Mouse (Mus musculus): ENCODE data around the gene Nxt2.
"Not testable (repeated sequence)": the region's sequence is repeated elsewhere in the genome, so short reads cannot be mapped to it uniquely, and the experiment has no call there.

The Nxt2 gene

GRCm38 (mm10) chrX:142226542-142226941 is at the start of gene Nxt2:
TSS of gene Nxt2 (plus strand) at chrX:142226770.
- DNase-seq = no peak

- no peak for DNase-seq
Observed at GRCm38 (mm10) chrX:142176981-142177380, 49.6 kb upstream of the Nxt2 start.

- DNase-seq = no peak
Observed at GRCm38 (mm10) chrX:142182026-142182425, 44.5 kb upstream of the Nxt2 start.

DNA sequence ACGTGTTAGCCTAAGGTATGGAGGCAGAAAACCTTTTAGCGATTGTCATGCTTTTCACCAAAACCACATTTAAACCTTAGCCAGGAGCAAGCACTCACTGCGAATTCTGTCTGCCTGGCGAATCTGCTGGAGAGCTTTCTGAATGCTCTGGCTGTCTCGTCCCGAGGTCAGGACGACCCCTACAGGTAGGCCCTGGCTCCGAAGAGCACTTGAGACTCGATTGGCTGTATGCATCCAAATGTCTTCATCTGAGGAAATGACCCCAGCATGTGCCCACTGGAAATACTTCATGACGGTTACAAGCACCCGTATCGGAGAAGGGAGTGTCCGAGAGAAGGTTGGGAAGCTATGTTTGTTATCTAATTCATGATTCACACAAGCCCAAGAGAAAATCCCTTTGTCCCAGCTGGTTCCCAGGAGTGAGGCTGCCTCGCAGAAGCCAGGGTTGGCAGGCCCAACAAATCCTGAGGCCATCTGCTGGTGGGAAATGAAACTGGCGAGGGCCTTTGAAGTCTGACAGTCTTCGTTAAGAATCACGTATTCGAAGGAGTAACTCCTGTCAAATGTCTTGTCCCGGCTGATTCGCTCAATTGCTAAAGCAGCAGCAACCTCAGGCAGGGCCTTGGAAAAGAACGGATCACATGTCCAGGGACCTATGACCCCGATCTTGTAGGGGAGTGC is 37.4 kb upstream of the Nxt2 start:
- DNase-seq = no peak

DNA sequence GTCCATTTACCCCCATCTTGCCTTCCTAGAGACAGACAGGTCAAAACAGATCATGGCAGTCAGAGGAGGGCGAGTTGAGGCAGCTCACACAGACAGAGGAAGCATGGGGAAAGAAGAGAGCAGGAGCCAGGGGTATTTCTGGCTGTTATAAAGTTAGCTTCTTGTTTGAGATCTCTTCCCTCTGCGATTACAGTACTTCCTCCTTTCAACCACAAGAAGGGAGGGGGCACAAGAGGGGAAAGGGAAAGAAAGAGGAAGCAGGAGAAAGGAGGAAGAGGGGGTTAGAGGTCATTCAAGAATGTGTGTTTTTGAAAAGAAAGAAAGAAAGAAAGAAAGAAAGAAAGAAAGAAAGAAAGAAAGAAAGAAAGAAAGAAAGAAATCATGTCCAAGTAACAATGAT is 36.2 kb upstream of the Nxt2 start:
- no peak for DNase-seq

DNA sequence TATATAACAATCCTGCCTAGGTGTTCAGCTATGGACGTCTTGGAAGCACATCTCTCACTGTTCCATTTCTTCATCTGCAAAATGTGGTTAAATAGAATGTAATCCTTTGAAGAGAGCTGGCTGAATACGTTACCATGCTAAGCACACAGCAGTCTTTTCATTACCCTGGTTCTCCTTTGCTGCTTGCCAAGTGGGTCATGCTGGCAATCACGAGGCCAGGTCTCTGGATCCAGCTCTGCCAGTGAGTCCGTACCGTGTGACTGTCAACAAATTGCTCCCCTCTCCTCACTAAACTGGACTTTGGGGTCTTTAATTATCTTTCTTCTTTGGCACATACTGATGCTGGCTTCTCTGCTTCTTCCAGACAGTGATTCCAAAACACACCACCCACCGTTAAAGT is 32.1 kb upstream of the Nxt2 start:
- DNase-seq = no peak

DNA sequence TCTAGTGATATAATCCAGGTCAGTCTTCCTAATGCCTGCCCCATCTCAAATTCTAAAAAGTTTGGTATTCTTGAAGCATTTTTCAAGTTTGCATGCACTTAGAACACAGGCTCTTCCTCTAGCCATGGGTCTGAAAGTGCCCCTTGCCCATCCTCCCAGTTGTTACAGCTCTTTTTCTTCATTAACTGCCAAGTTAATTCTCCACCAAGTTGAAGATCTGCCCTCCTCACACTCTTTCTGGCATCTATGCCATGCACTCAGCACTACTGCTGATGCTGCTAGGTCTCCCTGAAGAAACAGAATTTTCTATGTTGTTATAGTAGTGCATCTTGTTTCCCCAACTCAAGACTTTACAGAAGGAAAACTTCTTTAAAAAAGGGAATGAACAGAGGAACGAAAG is 31.0 kb upstream of the Nxt2 start:
- no peak for DNase-seq

DNA sequence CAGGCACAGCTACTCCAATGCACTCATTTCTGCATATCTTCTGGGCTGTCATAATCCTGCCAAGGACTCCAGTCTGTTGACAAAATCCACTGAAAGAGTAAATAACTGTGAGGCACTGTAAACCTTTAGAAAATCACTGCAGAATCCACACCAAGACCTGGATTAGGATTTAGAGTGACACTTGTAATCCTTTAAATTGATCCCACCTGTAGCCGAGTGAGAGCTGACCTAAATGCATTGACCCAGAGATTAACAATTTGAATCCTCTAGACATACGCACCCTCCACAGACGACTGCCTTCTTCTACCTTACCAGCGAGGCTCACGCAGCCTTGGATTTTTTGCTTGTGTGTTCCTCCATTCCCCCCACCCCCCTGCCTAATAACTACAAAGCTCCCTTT is 29.7 kb upstream of the Nxt2 start, which contains the start of gene Gucy2f:
Gucy2f (minus strand) TSS at position 101 of the 400 bp plus-strand sequence.
- DNase-seq = no peak

DNA sequence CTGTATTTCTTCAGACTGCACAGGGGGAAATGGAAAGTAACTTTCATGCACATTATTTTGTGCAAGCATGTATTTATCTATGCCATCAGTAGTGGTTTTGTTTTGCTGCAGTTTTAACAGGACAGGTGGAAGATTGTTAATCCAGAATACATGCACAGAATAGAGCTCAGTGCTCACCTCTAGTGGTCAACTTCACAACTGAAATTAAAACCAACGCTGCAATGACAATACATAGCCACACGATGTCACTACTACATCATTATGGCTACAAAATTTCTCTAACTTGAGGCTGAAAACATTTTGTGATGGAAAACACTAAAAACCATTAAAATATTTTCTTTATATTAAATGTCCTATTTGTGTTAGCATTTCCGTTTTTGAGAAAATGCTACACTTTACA is 26.3 kb upstream of the Nxt2 start:
- DNase-seq = no peak

DNA sequence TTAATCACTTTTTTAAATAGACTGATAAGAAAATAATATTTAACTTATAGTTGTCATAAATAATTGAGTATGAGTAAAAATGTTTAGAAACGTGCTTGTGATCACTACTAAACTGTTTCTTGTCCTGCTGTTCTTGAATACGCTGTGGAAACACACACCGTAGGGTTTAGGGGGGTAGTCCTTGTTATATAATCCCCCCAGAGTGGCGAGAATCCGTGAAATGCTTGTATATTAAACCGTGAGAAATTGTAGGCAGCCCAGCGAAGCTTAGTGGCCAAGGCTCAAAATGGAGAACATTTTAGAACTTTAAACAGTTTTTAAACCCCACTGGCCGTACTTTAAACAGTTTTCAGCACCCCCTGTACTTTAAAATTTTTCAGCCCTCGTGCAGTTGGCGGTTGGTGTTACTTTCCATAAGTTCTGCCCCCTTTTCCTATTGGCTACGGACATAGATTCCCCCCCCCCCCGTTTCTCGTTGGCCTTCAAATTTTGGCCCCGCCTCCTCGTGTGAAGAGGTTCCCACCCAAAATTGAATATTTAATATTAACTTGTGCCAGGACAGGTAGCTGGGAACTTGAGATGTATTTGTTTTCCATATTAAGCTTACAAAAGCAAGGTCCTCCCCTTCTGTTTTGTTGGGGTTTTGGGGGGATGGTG is 956 bp downstream of the Nxt2 start:
- DNase-seq = peak in 1 of 2 experiments; percentile 7

GRCm38 (mm10) chrX:142228055-142228768 is 1.6 kb downstream of the Nxt2 start:
- DNase-seq = peak; percentile 45 to 49

DNA sequence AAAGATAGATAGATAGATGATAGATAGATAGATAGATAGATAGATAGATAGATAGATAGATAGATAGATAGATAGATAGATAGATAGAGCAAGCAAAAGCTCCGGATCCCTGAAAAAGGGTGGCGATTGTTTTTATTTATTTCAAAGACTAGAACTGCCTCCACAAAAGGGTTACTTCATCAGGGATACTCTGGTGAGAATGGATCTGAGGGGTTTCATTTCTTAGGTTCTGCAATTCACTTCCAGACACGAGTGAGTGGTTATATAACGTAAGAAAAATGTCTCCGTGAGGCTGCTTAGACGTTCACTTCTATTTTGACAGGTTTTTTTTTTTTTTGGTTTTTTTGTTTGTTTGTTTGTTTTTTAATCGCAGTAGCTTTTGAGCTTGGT is 2.2 kb downstream of the Nxt2 start:
- DNase-seq = no peak

DNA sequence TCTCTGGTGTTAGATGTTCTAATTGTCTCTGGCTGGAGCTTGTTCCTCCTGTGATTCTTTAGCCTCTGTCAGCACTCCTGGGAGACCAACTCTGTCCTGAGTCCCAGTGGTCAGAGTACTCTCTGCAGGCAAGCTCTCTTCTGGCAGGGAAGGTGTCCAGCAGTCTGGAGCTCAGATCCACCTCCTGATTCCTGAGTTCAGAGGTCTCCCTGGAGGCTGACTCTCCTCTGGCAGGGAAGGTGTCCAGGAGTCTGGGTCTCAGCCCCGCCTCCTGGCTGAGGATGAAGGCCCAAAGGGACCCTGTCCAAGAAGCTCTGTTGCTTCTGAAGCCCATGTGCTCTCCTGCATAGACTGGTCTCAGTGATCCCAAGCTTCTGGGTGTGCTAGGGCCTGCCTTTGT is 9.6 kb downstream of the Nxt2 start:
- DNase-seq = not testable (repeated sequence)

DNA sequence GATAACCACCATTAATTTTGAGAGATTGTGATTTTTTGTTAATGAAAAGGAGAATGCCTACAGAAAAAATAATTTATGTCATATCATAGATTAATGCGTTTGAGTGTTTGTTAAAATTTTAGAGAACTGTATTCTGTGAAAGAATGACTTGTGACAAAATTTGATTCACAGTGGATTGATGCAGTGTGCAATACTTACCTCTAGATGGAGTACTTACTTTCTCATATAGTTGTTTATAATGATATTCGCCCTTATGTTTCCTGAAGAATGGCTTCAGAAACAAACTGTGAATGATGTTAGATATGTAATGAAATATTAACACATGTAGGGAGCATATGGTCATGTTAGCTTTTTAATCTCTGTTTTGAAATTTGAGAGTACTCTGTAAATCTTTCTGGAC is 10.5 kb downstream of the Nxt2 start:
- DNase-seq = no peak

- DNase-seq = no peak
Observed at GRCm38 (mm10) chrX:142245682-142246327, 19.2 kb downstream of the Nxt2 start.

- DNase-seq = no peak
Observed at GRCm38 (mm10) chrX:142250008-142250736, 23.6 kb downstream of the Nxt2 start.

DNA sequence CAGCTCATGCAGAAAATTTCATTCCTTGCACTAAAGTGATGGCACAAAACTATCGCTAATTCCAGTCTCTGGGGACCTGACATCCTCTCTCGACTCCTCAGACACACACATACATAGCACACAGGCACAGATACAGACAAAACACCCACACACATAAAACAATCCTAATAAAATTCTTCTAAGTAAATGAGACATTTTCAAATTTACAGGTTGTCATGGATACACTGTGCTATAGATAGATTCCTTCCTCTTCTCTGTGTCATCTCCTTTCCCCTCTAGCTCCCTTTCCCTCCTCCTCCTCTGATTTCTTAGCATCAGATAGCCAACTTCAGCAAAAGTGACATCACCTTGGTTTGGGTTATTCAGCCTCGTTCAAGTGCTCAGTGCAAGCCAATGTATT is 49.5 kb downstream of the Nxt2 start:
- no peak for DNase-seq

GRCm38 (mm10) chrX:142276573-142276972 is 50.0 kb downstream of the Nxt2 start:
- DNase-seq = no peak

- no peak for DNase-seq
Observed at GRCm38 (mm10) chrX:142285905-142286304, 59.3 kb downstream of the Nxt2 start.
